Mouse (Mus musculus) neural tube, embryonic 13.5 days (tissue): ENCODE data around the gene Dcp1a. TPM values are rescaled to one million over a fixed set of nuclear protein-coding genes. Genes with fewer than 3 reads are reported as not detected.

ENCODE experiments used
- ATAC-seq: fragments of 200-750 bp; cut with Nextera tagmentation; 2 replicates; pipeline ENCODE4 v1.8.0; 2017; ENCODE audit warnings: low read depth, mild to moderate bottlenecking, moderate TSS enrichment, moderate library complexity
- H3K27ac ChIP-seq: fragments of 300-500 bp; sonication (generic); replicated peaks from 2 replicates; pipeline ENCODE4 v1.5.1; 2015; ENCODE audit warnings: moderate library complexity, mild to moderate bottlenecking, inconsistent platforms
- H3K27me3 ChIP-seq: fragments of 300-500 bp; sonication (generic); 2 replicates; pipeline ENCODE4 v1.6.1; 2015; ENCODE audit warnings: mild to moderate bottlenecking, inconsistent platforms
- H3K36me3 ChIP-seq: fragments of 300-500 bp; sonication (generic); 2 replicates; pipeline ENCODE4 v1.6.1; 2015; ENCODE audit warnings: mild to moderate bottlenecking, inconsistent platforms
- H3K4me1 ChIP-seq: fragments of 300-500 bp; sonication (generic); replicated peaks from 2 replicates; pipeline ENCODE4 v1.6.1; 2015; ENCODE audit warnings: inconsistent platforms
- H3K4me2 ChIP-seq: fragments of 300-500 bp; sonication (generic); 2 replicates; pipeline ENCODE4 v1.6.1; 2015; ENCODE audit warnings: inconsistent platforms, mild to moderate bottlenecking, moderate library complexity
- H3K4me3 ChIP-seq: fragments of 300-500 bp; sonication (generic); 2 replicates; pipeline ENCODE4 v1.5.1; 2015; ENCODE audit warnings: mild to moderate bottlenecking, inconsistent platforms
- H3K9ac ChIP-seq: fragments of 300-500 bp; sonication (generic); 2 replicates; pipeline ENCODE4 v1.6.1; 2015; ENCODE audit warnings: moderate library complexity, mild to moderate bottlenecking, inconsistent platforms
- H3K9me3 ChIP-seq: fragments of 300-500 bp; sonication (generic); 2 replicates; pipeline ENCODE4 v1.6.1; 2016; ENCODE audit warnings: inconsistent platforms
- WGBS: fragments of 180-500 bp; shearing (Covaris S2); methylation state at CpG from one replicate; pipeline ENCODE4 v1.1.7; 2015; 5-methylcytosine and 5-hydroxymethylcytosine counted together
- polyA plus RNA-seq: library from polyadenylated mRNA; unstranded; fragments of >200 nt; fragmentation: Nextera tagmentation; extraction: Ambion mirVana; gene quantifications from 2 replicates; pipeline ENCODE4 v1.2.1, GENCODE M21; 2015

Gene Dcp1a
- polyA plus RNA-seq, 1 experiment from 2014 or later: 19.0 TPM

DNA sequence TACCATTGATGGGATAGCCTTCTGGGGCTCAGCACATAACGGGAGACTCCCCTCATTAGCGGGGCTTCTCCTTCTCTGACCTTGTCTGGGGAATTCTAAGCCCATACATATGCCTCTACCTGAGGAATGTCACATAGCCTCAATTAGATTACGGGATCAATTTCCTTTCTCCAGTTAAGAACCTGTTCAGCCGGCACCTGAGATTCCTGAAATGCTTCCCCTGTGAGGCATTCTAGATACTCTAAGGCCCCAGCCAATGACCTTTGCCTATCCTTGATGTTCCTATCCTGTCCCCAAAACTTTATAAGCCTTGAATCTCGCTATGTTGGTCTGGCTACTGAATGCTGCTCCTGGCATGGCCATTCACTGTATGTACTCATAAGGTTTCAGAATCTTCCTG lies 5.7 kb upstream of the Dcp1a start:
- no peak overlapping the region for H3K27ac ChIP-seq
- no peaks in the 10 kb centered on the region for H3K9me3 ChIP-seq
- H3K4me1 ChIP-seq: no peaks in the 10 kb centered on the region
- ATAC-seq: no peak
- WGBS: 71% methylated on average over 5 of the region's 5 CpGs
- H3K9ac ChIP-seq: no peak overlapping the region
- H3K27me3 ChIP-seq: no peaks in the 10 kb centered on the region
- no peak overlapping the region for H3K4me3 ChIP-seq
- no peak overlapping the region for H3K4me2 ChIP-seq
- H3K36me3 ChIP-seq: no peaks in the 10 kb centered on the region

DNA sequence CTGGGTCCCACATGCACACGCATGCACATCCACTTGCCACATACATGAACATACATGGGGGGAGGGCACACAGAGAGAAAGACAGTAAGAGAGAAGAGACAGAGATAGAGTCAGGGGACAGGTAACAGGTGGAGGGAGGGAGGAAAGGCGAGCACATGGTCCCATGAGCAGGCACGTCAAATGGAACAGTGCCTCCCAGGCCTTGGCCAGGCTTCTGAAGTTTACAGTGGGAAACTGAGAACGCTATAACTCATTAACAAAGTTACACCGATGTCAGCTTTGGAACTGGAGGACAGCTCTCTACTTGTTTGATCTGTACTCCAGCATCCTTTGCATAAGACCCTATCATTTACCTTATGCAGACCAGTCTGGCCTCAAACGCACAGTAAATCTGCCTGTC lies 4.9 kb upstream of the Dcp1a start:
- H3K4me1 ChIP-seq: no peaks in the 10 kb centered on the region; the same call in 1 of the 2 replicates

DNA sequence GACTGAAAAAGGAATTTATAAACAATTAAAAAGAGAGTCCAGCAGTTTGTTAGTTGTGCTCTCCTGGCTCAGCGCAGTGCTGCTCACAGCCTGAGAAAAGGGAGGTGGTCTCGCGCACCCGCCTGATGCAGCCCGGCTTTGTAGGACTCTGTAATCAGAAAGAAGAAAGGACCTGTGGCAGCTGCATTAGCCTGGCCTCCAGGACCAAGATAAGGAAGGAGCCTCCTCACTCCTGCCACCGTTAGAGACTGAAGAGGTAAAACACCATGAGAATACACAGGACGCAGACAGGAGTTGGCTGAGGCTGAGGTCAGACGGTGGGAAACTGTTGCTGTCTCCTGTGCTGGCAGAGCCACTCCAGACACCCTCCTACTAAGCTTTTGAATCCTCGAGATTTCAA lies 12.0 kb downstream of the Dcp1a start, which contains the start of gene Cacna1d:
Gene Cacna1d, minus strand, starts transcription at position 114 of the 400 bp plus-strand sequence.
- no peak within 1 kb of the TSS for H3K9ac ChIP-seq
- no peak within 1 kb of the TSS for H3K4me3 ChIP-seq
- 92% methylated on average over 9 of the region's 9 CpGs for WGBS
- no peaks in the 10 kb centered on the region for H3K27me3 ChIP-seq
- H3K36me3 ChIP-seq: peaks cover 71% of the 10 kb centered on the region
- no peaks in the 10 kb centered on the region for H3K9me3 ChIP-seq
- H3K4me2 ChIP-seq: no peak within 1 kb of the TSS
- no peak for ATAC-seq
- peaks cover 8% of the 10 kb centered on the region; the same call in 1 of the 2 replicates for H3K4me1 ChIP-seq
- H3K27ac ChIP-seq: no peak within 1 kb of the TSS

More for the DNA sequence above, 4.9 kb upstream of the Dcp1a start:
- Histone ChIP-seq H3K9me3 (no peaks in the 10 kb centered on the region), H3K4me3 (no peak overlapping the region), H3K4me2 (no peak overlapping the region), H3K9ac (no peak overlapping the region), H3K27ac (no peak overlapping the region), H3K36me3 (no peaks in the 10 kb centered on the region), H3K27me3 (no peaks in the 10 kb centered on the region)
- no peak for ATAC-seq
- WGBS: 82% methylated on average over 6 of the region's 6 CpGs

DNA sequence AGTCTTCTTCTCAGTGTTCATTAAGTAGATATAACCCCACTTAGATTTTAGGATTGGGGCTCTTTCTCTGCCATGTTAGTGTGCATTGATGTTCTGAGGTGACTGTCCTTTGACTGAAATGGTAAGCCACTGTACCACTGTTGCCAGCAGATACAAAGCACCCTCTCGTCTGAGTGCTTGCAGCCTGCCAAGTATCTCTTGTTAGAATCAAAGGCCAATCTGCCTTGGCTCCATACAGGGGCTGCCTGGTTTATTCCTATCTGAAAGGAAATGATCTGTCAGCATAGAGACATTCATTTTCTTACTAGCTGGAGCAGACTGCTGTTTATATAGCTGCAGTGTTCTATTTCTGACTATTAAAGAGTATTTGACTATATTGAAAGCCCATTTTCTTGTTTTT lies 13.9 kb downstream of the Dcp1a start:
- Histone ChIP-seq H3K4me2 (no peak overlapping the region), H3K9me3 (no peaks in the 10 kb centered on the region), H3K9ac (no peak overlapping the region), H3K4me1 (peaks cover 8% of the 10 kb centered on the region; the same call in 1 of the 2 replicates), H3K4me3 (no peak overlapping the region), H3K36me3 (peaks cover 56% of the 10 kb centered on the region), H3K27ac (no peak overlapping the region), H3K27me3 (no peaks in the 10 kb centered on the region)
- no peak for ATAC-seq
- 69% methylated on average over 1 of the region's 1 CpGs for WGBS

DNA sequence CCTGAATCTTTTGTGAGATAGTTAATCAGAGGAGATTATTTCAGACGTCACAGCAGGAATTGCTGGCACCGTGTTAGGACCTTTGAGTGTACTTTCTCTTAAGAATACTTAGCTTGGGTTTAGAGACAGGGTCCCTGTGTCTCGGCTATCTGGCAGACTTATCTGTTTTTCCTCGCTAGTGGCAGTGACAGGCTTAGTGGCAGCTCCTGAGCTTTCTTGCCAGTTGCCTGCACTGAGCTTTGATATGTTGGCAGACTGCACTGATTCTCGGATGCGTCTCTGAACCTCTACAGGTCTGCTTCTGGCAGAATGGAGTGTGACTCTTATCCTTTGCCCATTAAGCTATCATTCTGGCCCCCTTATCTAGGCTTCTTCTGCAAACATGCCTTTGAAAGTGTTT lies 15.7 kb downstream of the Dcp1a start:
- peaks cover 56% of the 10 kb centered on the region for H3K36me3 ChIP-seq
- H3K4me3 ChIP-seq: no peak overlapping the region
- no peak overlapping the region for H3K9ac ChIP-seq
- ATAC-seq: no peak
- H3K27me3 ChIP-seq: no peaks in the 10 kb centered on the region
- no peaks in the 10 kb centered on the region for H3K9me3 ChIP-seq
- WGBS: 86% methylated on average over 6 of the region's 6 CpGs
- H3K4me2 ChIP-seq: no peak overlapping the region
- H3K27ac ChIP-seq: no peak overlapping the region
- no peaks in the 10 kb centered on the region for H3K4me1 ChIP-seq

DNA sequence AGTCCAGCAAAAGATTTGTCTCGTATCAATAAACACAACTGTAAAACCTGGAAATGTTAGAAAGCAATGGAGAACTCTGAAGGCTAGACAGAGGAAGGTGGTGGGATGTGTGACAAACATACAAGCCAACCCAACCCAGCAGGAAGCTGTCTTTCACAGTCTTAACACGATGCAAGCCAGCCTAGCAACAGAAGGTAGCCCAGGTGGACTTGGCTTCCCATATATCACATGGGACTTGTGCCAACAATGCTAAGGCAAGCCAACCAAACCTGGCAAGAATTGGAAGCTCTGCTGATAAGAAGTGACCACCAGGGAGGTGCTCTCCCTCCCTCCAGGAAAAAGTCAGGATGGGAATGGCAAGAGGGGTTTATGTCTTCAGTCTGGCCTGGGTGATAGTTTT lies 18.9 kb downstream of the Dcp1a start:
- ATAC-seq: no peak
- Histone ChIP-seq H3K36me3 (peaks cover 45% of the 10 kb centered on the region), H3K27me3 (no peaks in the 10 kb centered on the region), H3K9me3 (no peaks in the 10 kb centered on the region), H3K9ac (no peak overlapping the region), H3K27ac (no peak overlapping the region), H3K4me2 (no peak overlapping the region), H3K4me1 (no peaks in the 10 kb centered on the region), H3K4me3 (no peak overlapping the region)
- 94% methylated on average over 2 of the region's 2 CpGs for WGBS

DNA sequence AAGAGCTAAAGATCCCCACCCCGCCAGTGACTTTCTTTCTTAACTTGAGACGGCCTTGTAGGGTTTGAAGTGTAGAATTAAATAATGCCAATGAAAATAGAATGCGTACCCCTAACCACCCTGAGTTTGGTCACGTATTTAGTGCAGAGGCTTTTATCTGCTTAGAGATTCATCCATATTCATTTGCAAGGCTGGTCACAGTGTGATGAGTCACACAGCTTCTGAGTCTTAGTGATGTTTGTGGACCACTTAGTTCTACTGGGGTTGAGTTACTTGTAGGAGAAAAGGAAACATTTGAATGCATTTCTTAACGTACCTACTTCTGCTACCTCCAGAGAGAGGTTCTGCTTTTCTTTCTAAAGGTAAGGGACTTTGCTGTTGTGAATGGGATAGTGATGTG lies 25.7 kb downstream of the Dcp1a start:
- Histone ChIP-seq H3K9me3 (no peaks in the 10 kb centered on the region), H3K27me3 (no peaks in the 10 kb centered on the region), H3K9ac (no peak overlapping the region), H3K4me2 (no peak overlapping the region), H3K27ac (no peak overlapping the region), H3K4me1 (no peaks in the 10 kb centered on the region), H3K4me3 (no peak overlapping the region), H3K36me3 (peaks cover 62% of the 10 kb centered on the region)
- 87% methylated on average over 5 of the region's 5 CpGs for WGBS
- no peak for ATAC-seq

DNA sequence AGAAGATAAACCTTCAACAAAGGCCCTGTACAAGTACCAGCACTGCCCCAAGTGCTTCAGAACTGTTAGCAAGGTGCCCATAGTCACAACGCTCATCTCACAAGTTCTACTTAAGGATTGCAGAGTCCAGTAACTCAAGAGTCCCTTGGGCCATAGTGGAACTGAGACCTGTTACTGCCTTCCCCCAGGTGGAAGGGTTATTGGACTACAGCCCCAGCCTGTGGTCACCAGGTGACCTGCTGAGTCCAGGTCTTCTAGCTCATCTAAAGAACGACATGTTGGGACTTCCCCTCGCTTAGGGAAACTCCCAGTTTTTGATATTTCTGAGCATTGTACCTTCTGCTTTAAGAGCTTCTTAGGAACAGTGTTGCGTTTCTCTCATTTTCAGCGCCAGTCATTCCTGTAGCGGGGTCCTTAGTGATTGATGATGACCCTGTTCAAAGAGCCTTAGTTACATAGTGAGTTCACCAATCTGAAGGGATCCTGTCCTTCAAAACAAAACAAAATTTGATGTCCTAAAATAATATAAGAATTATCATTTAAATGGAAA lies 31.0 kb downstream of the Dcp1a start:
- Histone ChIP-seq H3K36me3 (peaks cover 68% of the 10 kb centered on the region), H3K27ac (no peak overlapping the region), H3K4me2 (no peak overlapping the region), H3K9me3 (no peaks in the 10 kb centered on the region), H3K9ac (no peak overlapping the region), H3K4me3 (no peak overlapping the region), H3K4me1 (no peaks in the 10 kb centered on the region), H3K27me3 (no peaks in the 10 kb centered on the region)
- 92% methylated on average over 6 of the region's 6 CpGs for WGBS
- ATAC-seq: no peak

DNA sequence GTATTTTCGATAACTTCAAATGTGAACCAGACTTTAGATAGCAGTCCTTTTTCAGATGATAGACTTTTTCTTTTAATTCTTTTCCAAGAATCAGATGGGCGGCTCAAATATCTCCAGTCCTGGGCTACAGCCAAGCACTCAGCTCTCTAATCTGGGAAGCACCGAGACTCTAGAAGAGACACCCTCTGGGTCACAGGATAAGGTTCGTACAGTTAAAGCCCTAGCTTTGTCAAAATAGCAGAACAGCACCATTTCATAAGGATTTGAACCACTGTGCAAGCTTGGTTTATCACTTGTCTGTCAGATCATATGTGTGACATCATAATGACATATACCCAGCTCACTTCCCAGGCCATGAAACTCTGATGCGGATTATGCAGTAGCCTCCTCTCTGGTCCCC lies 33.6 kb downstream of the Dcp1a start:
- no peak for ATAC-seq
- Histone ChIP-seq H3K4me1 (no peaks in the 10 kb centered on the region), H3K9ac (no peak overlapping the region), H3K9me3 (no peaks in the 10 kb centered on the region), H3K36me3 (peaks cover 51% of the 10 kb centered on the region), H3K27me3 (no peaks in the 10 kb centered on the region), H3K27ac (no peak overlapping the region), H3K4me2 (no peak overlapping the region), H3K4me3 (no peak overlapping the region)
- 90% methylated on average over 5 of the region's 5 CpGs for WGBS

DNA sequence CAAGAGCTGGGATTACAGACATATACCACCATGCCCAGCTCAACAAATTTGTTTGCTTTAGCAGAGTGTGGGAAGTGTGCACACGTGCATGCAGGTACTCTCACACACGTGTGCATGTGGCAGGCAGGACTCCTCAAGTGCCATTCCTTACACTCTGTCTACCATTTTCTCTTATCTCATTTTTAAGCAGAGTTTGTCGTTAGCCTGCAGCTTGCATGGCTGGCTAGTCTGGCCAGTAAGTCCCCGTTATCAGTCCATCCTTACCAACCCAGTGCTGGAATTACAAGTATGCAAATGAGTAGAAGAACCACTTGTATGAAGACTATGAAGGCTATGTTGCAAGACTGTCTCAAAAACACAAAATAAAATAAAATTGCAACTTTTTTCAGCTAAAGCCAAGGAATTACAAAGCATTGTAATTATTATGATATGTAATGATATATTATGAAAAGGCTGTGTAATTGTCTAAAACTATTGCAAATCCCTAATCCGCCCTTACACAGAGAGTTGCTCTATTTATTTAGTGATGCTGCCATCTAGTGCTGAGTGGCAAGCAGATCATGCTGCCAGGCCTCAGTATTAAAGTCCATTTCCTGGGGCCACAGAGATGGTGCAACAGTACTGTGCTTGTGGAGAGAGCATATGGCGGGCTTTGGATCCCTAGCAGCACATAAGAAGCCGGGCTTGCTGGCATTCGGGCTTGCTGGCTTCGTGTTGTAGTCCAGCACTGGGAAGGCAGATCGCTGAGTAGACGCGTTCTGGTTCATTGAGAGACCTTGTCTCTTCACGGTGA lies 36.8 kb downstream of the Dcp1a start:
- ATAC-seq: no peak
- peaks cover 58% of the 10 kb centered on the region for H3K36me3 ChIP-seq
- H3K4me1 ChIP-seq: no peaks in the 10 kb centered on the region
- H3K4me3 ChIP-seq: no peak overlapping the region
- H3K4me2 ChIP-seq: no peak overlapping the region
- WGBS: 90% methylated on average over 13 of the region's 13 CpGs
- no peak overlapping the region for H3K27ac ChIP-seq
- H3K9me3 ChIP-seq: no peaks in the 10 kb centered on the region
- no peak overlapping the region for H3K9ac ChIP-seq
- no peaks in the 10 kb centered on the region for H3K27me3 ChIP-seq

DNA sequence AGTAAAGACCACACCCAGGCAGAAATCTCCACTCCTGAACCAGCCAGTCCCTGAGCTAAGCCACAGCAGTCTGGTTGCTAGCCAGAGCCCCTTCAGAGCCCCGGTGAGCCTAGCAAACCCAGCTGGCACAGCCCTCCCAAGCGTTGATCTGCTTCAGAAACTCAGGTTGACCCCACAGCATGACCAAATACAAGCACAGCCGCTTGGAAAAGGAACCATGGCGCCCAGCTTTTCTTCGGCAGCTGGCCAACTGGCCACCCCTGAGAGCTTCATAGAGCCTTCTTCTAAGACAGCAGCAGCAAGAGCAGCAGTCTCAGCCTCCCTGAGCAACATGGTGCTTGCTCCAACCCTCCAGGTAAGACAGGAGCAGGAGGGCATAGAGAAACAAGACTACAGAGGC lies 40.0 kb downstream of the Dcp1a start:
- no peak overlapping the region for H3K4me3 ChIP-seq
- no peak for ATAC-seq
- no peak overlapping the region for H3K9ac ChIP-seq
- no peaks in the 10 kb centered on the region for H3K4me1 ChIP-seq
- H3K27me3 ChIP-seq: no peaks in the 10 kb centered on the region
- no peak overlapping the region for H3K27ac ChIP-seq
- no peaks in the 10 kb centered on the region for H3K9me3 ChIP-seq
- H3K4me2 ChIP-seq: no peak overlapping the region
- 87% methylated on average over 5 of the region's 5 CpGs for WGBS
- H3K36me3 ChIP-seq: peaks cover 67% of the 10 kb centered on the region

DNA sequence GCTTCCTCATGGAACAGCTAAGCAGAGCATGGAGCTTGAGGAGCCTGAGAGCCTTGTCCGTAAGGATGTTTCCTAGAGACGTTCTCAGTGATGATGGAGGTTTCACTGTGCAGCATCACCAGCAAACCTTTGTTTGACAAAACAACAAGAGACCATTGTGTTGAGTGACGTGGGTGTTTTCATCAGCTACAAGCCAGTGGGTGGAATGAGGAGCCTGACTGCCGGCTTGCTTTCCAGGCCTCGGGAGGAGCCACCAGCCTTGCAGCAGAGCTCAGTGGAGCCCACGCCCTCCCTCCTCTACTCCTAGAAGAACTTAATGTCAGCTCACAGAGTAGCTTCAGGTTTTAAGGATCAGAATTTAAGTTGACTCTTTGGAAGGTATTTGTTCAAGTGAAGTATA lies 44.0 kb downstream of the Dcp1a start:
- WGBS: 79% methylated on average over 6 of the region's 6 CpGs
- H3K4me3 ChIP-seq: no peak overlapping the region
- no peaks in the 10 kb centered on the region; the same call in 1 of the 2 replicates for H3K4me1 ChIP-seq
- H3K9ac ChIP-seq: no peak overlapping the region
- no peak overlapping the region for H3K27ac ChIP-seq
- no peaks in the 10 kb centered on the region for H3K9me3 ChIP-seq
- peaks cover 86% of the 10 kb centered on the region for H3K36me3 ChIP-seq
- no peaks in the 10 kb centered on the region for H3K27me3 ChIP-seq
- ATAC-seq: no peak
- no peak overlapping the region for H3K4me2 ChIP-seq

DNA sequence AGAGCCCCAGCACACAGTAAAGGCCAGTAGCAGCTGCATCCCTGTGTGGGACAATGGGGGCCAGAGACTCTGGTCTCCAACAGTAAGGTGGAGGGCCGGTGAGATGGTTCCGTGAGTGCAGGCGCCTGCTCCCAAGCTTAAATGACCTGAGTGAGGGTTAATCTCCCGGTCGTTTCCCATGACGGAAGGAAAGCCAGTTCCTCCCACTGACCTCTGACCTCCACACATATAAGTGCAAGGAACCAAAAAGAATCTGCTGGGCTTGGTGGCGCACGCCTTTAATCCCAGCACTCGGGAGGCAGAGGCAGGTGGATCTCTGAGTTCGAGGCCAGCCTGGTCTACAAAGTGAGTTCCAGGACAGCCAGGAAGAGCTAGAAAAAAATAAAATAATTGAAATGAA lies 49.1 kb downstream of the Dcp1a start:
- Histone ChIP-seq H3K27ac (no peak overlapping the region), H3K9me3 (no peaks in the 10 kb centered on the region), H3K27me3 (no peaks in the 10 kb centered on the region), H3K4me1 (no peaks in the 10 kb centered on the region; the same call in 1 of the 2 replicates), H3K9ac (no peak overlapping the region), H3K4me2 (no peak overlapping the region), H3K36me3 (peaks cover 41% of the 10 kb centered on the region), H3K4me3 (no peak overlapping the region)
- no peak for ATAC-seq
- 87% methylated on average over 10 of the region's 10 CpGs for WGBS
